Mouse (Mus musculus) myocyte (in vitro differentiated cells): ENCODE data around the gene Vmp1. TPM values are rescaled to one million over a fixed set of nuclear protein-coding genes. Genes with fewer than 3 reads are reported as not detected.

ENCODE experiments used
- H3K27me3 ChIP-seq: one replicate; pipeline ENCODE4 v1.6.1; 2011; ENCODE audit not compliant: control insufficient read depth, insufficient read depth, insufficient read length
- H3K36me3 ChIP-seq: one replicate; pipeline ENCODE4 v1.6.1; 2011; ENCODE audit not compliant: control insufficient read depth, insufficient read depth
- H3K4me2 ChIP-seq: one replicate; pipeline ENCODE4 v1.6.1; 2011; ENCODE audit warnings: low read depth, control low read depth
- H3K4me3 ChIP-seq: one replicate; pipeline ENCODE4 v1.5.1; 2011; ENCODE audit warnings: mild to moderate bottlenecking, control low read depth, moderate library complexity
- H3K79me2 ChIP-seq: one replicate; pipeline ENCODE4 v1.6.1; 2011; ENCODE audit not compliant: control insufficient read depth, insufficient read depth
- H3ac ChIP-seq: one replicate; pipeline ENCODE4 v1.6.1; 2011; ENCODE audit not compliant: control insufficient read depth, insufficient read length
- CEBPB ChIP-seq: IDR thresholded peaks from 2 replicates; pipeline ENCODE4 v1.6.1; 2011; ENCODE audit warnings: mild to moderate bottlenecking, moderate library complexity; ENCODE audit not compliant: poor library complexity, insufficient read depth, severe bottlenecking
- E2F4 ChIP-seq: IDR thresholded peaks from one replicate; pipeline ENCODE4 v1.6.1; 2011; ENCODE audit warnings: mild to moderate bottlenecking, control low read depth, moderate library complexity; ENCODE audit not compliant: insufficient read depth
- MAX ChIP-seq: IDR thresholded peaks from one replicate; pipeline ENCODE4 v1.6.1; 2011; ENCODE audit warnings: low read depth, mild to moderate bottlenecking, control low read depth
- MYOD1 ChIP-seq, 3 experiments: IDR thresholded peaks; one replicate each; pipeline ENCODE4 v1.6.1; 2011; ENCODE audit warnings: control low read depth in 2 of 3, low read depth in 2 of 3, mild to moderate bottlenecking in 2 of 3, moderate library complexity in 1 of 3; ENCODE audit not compliant: insufficient read length in 2 of 3, control insufficient read depth in 1 of 3
- MYOG ChIP-seq, 3 experiments: IDR thresholded peaks; one replicate each; pipeline ENCODE4 v1.6.1; 2011; ENCODE audit warnings: control low read depth in 2 of 3, low read depth in 2 of 3, mild to moderate bottlenecking in 2 of 3; ENCODE audit not compliant: insufficient read length in 2 of 3, control insufficient read depth in 1 of 3, insufficient read depth in 1 of 3
- POLR2A ChIP-seq: IDR thresholded peaks from one replicate; pipeline ENCODE4 v1.6.1; 2011; ENCODE audit warnings: low read depth, mild to moderate bottlenecking, control low read depth, moderate library complexity; ENCODE audit not compliant: insufficient read length
- POLR2AphosphoS2 ChIP-seq: IDR thresholded peaks from one replicate; pipeline ENCODE4 v1.6.1; 2011; ENCODE audit warnings: low read depth, control low read depth; ENCODE audit not compliant: insufficient read length
- REST ChIP-seq: IDR thresholded peaks from one replicate; pipeline ENCODE4 v1.6.1; 2011; ENCODE audit warnings: mild to moderate bottlenecking, control low read depth, moderate library complexity; ENCODE audit not compliant: insufficient read depth, insufficient read length
- SRF ChIP-seq: IDR thresholded peaks from one replicate; pipeline ENCODE4 v1.6.1; 2011; ENCODE audit warnings: low read depth; ENCODE audit not compliant: control insufficient read depth, insufficient read length
- TCF12 ChIP-seq: IDR thresholded peaks from one replicate; pipeline ENCODE4 v1.6.1; 2011; ENCODE audit warnings: mild to moderate bottlenecking, control low read depth; ENCODE audit not compliant: poor library complexity, insufficient read depth, severe bottlenecking
- TCF3 ChIP-seq: IDR thresholded peaks from one replicate; pipeline ENCODE4 v1.6.1; 2011; ENCODE audit warnings: low read depth, control low read depth; ENCODE audit not compliant: insufficient read length
- polyA plus RNA-seq: library from polyadenylated mRNA; unstranded; fragments of >200 nt; fragmentation: generic; extraction: Trizol; gene quantifications from one replicate; pipeline ENCODE4 v1.2.1, GENCODE M21; 2012; ENCODE audit warnings: missing spikeins

Gene Vmp1
- polyA plus RNA-seq, 1 experiment: 169 TPM

- TF ChIP-seq TCF12 (no peak), POLR2AphosphoS2 (no peak), MAX (no peak), REST (no peak), SRF (no peak), TCF3 (no peak), CEBPB (no peak), MYOD1 (IDR thresholded peaks at IDR 0.05; ENCODE audit: control insufficient read depth in 1 of 3, insufficient read length in 2 of 3, low read depth in 2 of 3) (no peak), POLR2A (no peak), E2F4 (no peak), MYOG (IDR thresholded peaks at IDR 0.05; ENCODE audit: control insufficient read depth in 1 of 3, insufficient read depth in 1 of 3, insufficient read length in 2 of 3, low read depth in 2 of 3) (no peak)
- Histone ChIP-seq H3ac (no peak overlapping the region), H3K27me3 (no peaks in the 10 kb centered on the region), H3K4me3 (no peak overlapping the region), H3K4me2 (no peak overlapping the region), H3K36me3 (no peaks in the 10 kb centered on the region), H3K79me2 (no peaks in the 10 kb centered on the region)
Observed at GRCm38 (mm10) chr11:86571871-86572270, 111.8 kb downstream of the Vmp1 start.

GRCm38 (mm10) chr11:86571047-86571855 is 112.4 kb downstream of the Vmp1 start:
- Histone ChIP-seq H3K4me2 (peak overlapping the region; percentile 68), H3ac (no peak overlapping the region), H3K36me3 (no peaks in the 10 kb centered on the region), H3K27me3 (no peaks in the 10 kb centered on the region), H3K79me2 (no peaks in the 10 kb centered on the region), H3K4me3 (no peak overlapping the region)
- no peak for TF ChIP-seq MYOG (IDR thresholded peaks at IDR 0.05; ENCODE audit: control insufficient read depth in 1 of 3, insufficient read depth in 1 of 3, insufficient read length in 2 of 3, low read depth in 2 of 3)
- no peak for TF ChIP-seq POLR2A

- Histone ChIP-seq H3K27me3 (no peaks in the 10 kb centered on the region), H3K4me3 (no peak overlapping the region), H3K79me2 (no peaks in the 10 kb centered on the region), H3K36me3 (no peaks in the 10 kb centered on the region), H3K4me2 (peak overlapping the region; percentile 68), H3ac (no peak overlapping the region)
- TF ChIP-seq CEBPB: 0 out of 2 replicates have a peak, but pooled peaks have one; percentile 3
- TF ChIP-seq POLR2AphosphoS2: peak; percentile 66
- TF ChIP-seq MAX: no peak
- peak in 2 of 3 experiments; percentile 35 to 59 for TF ChIP-seq MYOG (IDR thresholded peaks at IDR 0.05; ENCODE audit: control insufficient read depth in 1 of 3, insufficient read depth in 1 of 3, insufficient read length in 2 of 3, low read depth in 2 of 3)
- TF ChIP-seq MYOD1 (IDR thresholded peaks at IDR 0.05; ENCODE audit: control insufficient read depth in 1 of 3, insufficient read length in 2 of 3, low read depth in 2 of 3): peak in 2 of 3 experiments; percentile 31 to 43
- no peak for TF ChIP-seq POLR2A
Observed at GRCm38 (mm10) chr11:86570261-86570746, 113.3 kb downstream of the Vmp1 start.

- H3K4me2 ChIP-seq: no peak overlapping the region
Observed at GRCm38 (mm10) chr11:86568425-86568824, 115.2 kb downstream of the Vmp1 start.

GRCm38 (mm10) chr11:86558258-86558657 is 125.4 kb downstream of the Vmp1 start:
- Histone ChIP-seq H3K4me3 (no peak overlapping the region), H3K79me2 (no peaks in the 10 kb centered on the region), H3K36me3 (peaks cover 20% of the 10 kb centered on the region), H3K4me2 (no peak overlapping the region), H3ac (no peak overlapping the region), H3K27me3 (no peaks in the 10 kb centered on the region)
- no peak for TF ChIP-seq TCF3
- TF ChIP-seq E2F4: no peak
- TF ChIP-seq TCF12: no peak
- no peak for TF ChIP-seq MAX
- TF ChIP-seq CEBPB: no peak

More at GRCm38 (mm10) chr11:86568425-86568824, 115.2 kb downstream of the Vmp1 start:
- TF ChIP-seq MYOD1 (IDR thresholded peaks at IDR 0.05; ENCODE audit: control insufficient read depth in 1 of 3, insufficient read length in 2 of 3, low read depth in 2 of 3): peak in 1 of 3 experiments; percentile 36
- no peak for TF ChIP-seq TCF3
- H3K4me3 ChIP-seq: no peak overlapping the region
- no peak overlapping the region for H3ac ChIP-seq
- no peaks in the 10 kb centered on the region for H3K27me3 ChIP-seq
- H3K79me2 ChIP-seq: no peaks in the 10 kb centered on the region
- H3K36me3 ChIP-seq: no peaks in the 10 kb centered on the region
